Mouse (Mus musculus): ENCODE results near the gene Wwox.
A peak's percentile ranks its signal among the peaks of the same experiment; 100 is the strongest.

The Wwox gene

GRCm38 (mm10) chr8:114604315-114604714, 164.9 kb downstream of the Wwox start:
- DNase-seq: no peak

- DNase-seq: no peak
Observed at GRCm38 (mm10) chr8:114605651-114606050, 166.2 kb downstream of the Wwox start.

- DNase-seq: no peak
Observed at GRCm38 (mm10) chr8:114609330-114609729, 169.9 kb downstream of the Wwox start.

- DNase-seq: no peak
Observed at GRCm38 (mm10) chr8:114611075-114611474, 171.6 kb downstream of the Wwox start.

GRCm38 (mm10) chr8:114612091-114612490, 172.6 kb downstream of the Wwox start:
- DNase-seq: no peak

GRCm38 (mm10) chr8:114615413-114615812, 176.0 kb downstream of the Wwox start:
- DNase-seq: no peak

- no peak for DNase-seq
Observed at GRCm38 (mm10) chr8:114615908-114616307, 176.5 kb downstream of the Wwox start.

GRCm38 (mm10) chr8:114618908-114619508, 179.6 kb downstream of the Wwox start:
- no peak for DNase-seq

GRCm38 (mm10) chr8:114625402-114625801, 185.9 kb downstream of the Wwox start:
- no peak for DNase-seq

GRCm38 (mm10) chr8:114626897-114627296, 187.4 kb downstream of the Wwox start:
- DNase-seq: no peak

GRCm38 (mm10) chr8:114629719-114630118, 190.3 kb downstream of the Wwox start:
- DNase-seq: no peak

- no peak for DNase-seq
Observed at GRCm38 (mm10) chr8:114631087-114631486, 191.6 kb downstream of the Wwox start.

GRCm38 (mm10) chr8:114634151-114634550, 194.7 kb downstream of the Wwox start:
- no peak for DNase-seq

- DNase-seq: peak; percentile 31
Observed at GRCm38 (mm10) chr8:114634669-114635410, 195.4 kb downstream of the Wwox start.

GRCm38 (mm10) chr8:114636376-114636775, 196.9 kb downstream of the Wwox start:
- DNase-seq: no peak

- DNase-seq: no peak
Observed at GRCm38 (mm10) chr8:114641809-114642208, 202.4 kb downstream of the Wwox start.

GRCm38 (mm10) chr8:114650789-114651188, 211.3 kb downstream of the Wwox start:
- no peak for DNase-seq

- DNase-seq: peak; percentile 17
Observed at GRCm38 (mm10) chr8:114657789-114658188, 218.3 kb downstream of the Wwox start.

GRCm38 (mm10) chr8:114658475-114658874, 219.0 kb downstream of the Wwox start:
- peak; percentile 25 for DNase-seq

GRCm38 (mm10) chr8:114663053-114663452, 223.6 kb downstream of the Wwox start:
- no peak for DNase-seq

GRCm38 (mm10) chr8:114665521-114665920, 226.1 kb downstream of the Wwox start:
- DNase-seq: no peak

- DNase-seq: no peak
Observed at GRCm38 (mm10) chr8:114670801-114671200, 231.3 kb downstream of the Wwox start.

GRCm38 (mm10) chr8:114671237-114671674, 231.8 kb downstream of the Wwox start:
- DNase-seq: peak; percentile 34

- no peak for DNase-seq
Observed at GRCm38 (mm10) chr8:114673416-114673815, 234.0 kb downstream of the Wwox start.
